Mouse (Mus musculus) embryonic fibroblast, embryonic 13.5 days (primary cell): ENCODE measurements around the gene Gm5134.

Experiments used
- CTCF ChIP-seq: IDR thresholded peaks from 2 replicates; pipeline ENCODE4 v1.5.1; 2011; ENCODE audit warnings: mild to moderate bottlenecking, control low read depth, low read length, moderate library complexity, borderline replicate concordance; ENCODE audit not compliant: insufficient read depth
- POLR2A ChIP-seq: IDR thresholded peaks from 2 replicates; pipeline ENCODE4 v1.6.1; 2011; ENCODE audit warnings: low read depth, mild to moderate bottlenecking, control low read depth, low read length, moderate library complexity

DNA sequence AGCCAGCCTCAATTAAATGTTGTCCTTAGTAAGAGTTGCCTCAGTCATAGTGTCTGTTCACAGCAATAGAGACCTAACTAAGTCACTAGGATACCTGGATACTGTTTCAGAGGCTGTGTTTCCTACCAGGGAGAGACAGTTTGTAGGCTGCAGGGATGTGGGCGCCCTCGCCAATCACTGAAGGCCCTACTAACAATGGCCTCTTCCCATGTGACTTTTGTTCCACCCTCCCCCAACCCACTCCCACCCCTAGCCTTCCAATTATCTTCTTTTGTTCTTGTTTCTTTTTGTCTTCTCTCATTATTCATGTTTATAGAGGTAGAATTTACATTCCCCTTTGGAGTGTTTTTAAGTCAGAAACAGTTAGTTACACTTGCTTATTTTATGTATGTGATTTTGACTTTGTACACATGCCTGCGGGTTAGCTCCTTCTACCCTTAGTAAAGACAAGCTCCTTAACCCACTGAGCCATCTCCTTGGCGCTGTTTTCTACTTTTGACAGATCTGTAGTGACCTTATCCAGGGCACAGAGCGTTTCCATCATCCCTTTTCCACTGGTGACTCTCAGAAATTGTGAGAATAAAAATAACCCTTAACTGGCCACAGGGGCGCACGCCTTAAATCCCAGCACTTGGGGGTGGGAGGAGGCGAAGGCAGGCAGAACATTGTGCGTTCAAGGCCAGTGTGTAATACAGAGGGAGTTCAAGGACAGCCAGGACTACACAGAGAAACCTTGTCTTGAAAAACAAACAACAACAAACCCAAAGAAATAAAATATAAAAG is 13.1 kb upstream of the Gm5134 start:
- no peak for TF ChIP-seq CTCF
- TF ChIP-seq POLR2A: no peak
